26 mouse cellular contexts compared by ENCODE assay signal in the genomic region with DNA sequence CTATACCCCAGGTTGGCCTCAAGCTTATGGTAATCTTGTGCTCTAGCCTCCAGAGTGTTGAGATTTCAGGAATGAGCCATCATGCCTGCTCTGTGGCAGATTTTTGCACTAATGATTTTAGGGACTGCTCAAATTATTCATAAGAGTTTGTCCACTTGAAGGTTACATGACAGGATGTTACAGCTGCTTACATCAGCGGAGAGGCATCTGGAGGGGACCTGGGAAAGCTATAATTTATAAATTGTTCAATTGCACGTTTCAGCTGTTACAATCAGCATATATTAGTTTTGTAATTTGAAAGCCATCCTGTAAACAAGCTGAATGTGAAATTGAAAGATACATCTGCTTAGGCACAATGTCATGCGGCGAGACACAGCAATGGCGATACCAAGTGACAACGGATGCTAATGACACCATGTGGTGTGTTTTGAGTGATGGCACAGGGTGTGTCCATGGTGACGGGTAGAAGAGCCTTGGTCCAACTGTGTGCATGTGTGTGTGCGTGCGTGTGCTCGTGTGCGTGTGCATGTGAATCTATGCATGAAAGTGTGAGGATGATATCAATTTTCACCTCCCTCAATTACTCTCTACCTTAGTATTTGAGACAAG.
DNase-seq lines count a peak whose midpoint lies in the region; ATAC-seq and TF ChIP-seq lines count a peak whose summit lies in the region.
"Had no signal": no experiment of that assay in that cellular context is flagged by ENCODE, and none has a peak within 500 bp of the region (broad histone marks: within the 10 kb centered on the region; RNA-seq: fewer than 3 reads in every experiment).

No protein-coding gene starts in this region.

- H3K9me3 ChIP-seq in forebrain, embryonic 13.5 days (replicated peaks) = peaks cover 14% of the 10 kb centered on the region
- 0 out of 2 replicates have a peak, but pooled peaks cover 8% of the 10 kb centered on the region for H3K9me3 ChIP-seq in forebrain, embryonic 12.5 days
- 0 out of 2 replicates have a peak, but pooled peaks cover 8% of the 10 kb centered on the region for H3K9me3 ChIP-seq in hindbrain, embryonic 14.5 days (ENCODE audit: control insufficient read depth, low read length)
- H3K9me3 ChIP-seq in hindbrain, embryonic 13.5 days = peaks cover 11% of the 10 kb centered on the region; the same call in 1 of the 2 replicates
- H3K9me3 ChIP-seq in forebrain, postnatal 0 days (ENCODE audit: low read length) = 0 out of 2 replicates have a peak, but pooled peaks cover 6% of the 10 kb centered on the region
- H3K9me3 ChIP-seq: embryonic facial prominence, embryonic 12.5 days; embryonic facial prominence, embryonic 15.5 days; heart, embryonic 15.5 days; hindbrain, embryonic 15.5 days had no signal

- no peak overlapping the region for H3K4me2 ChIP-seq in forebrain, embryonic 13.5 days
- no peak overlapping the region for H3K4me2 ChIP-seq in forebrain, embryonic 12.5 days
- no peak overlapping the region for H3K4me2 ChIP-seq in hindbrain, embryonic 14.5 days (replicated peaks)
- H3K4me2 ChIP-seq in hindbrain, embryonic 13.5 days = no peak overlapping the region
- H3K4me2 ChIP-seq in forebrain, postnatal 0 days (ENCODE audit: low read depth) = no peak overlapping the region
- H3K4me2 ChIP-seq: embryonic facial prominence, embryonic 12.5 days; embryonic facial prominence, embryonic 15.5 days; heart, embryonic 12.5 days; heart, embryonic 15.5 days; hindbrain, embryonic 15.5 days had no signal

- no peak overlapping the region for H3K4me3 ChIP-seq in forebrain, embryonic 13.5 days
- H3K4me3 ChIP-seq in forebrain, embryonic 12.5 days (replicated peaks) = no peak overlapping the region
- no peak overlapping the region for H3K4me3 ChIP-seq in hindbrain, embryonic 14.5 days (replicated peaks; ENCODE audit: low read length)
- no peak overlapping the region for H3K4me3 ChIP-seq in hindbrain, embryonic 13.5 days
- H3K4me3 ChIP-seq in forebrain, postnatal 0 days (ENCODE audit: low read depth, low read length) = no peak overlapping the region
- no peak overlapping the region for H3K4me3 ChIP-seq in heart, adult 2 months
- H3K4me3 ChIP-seq: embryonic facial prominence, embryonic 12.5 days; embryonic facial prominence, embryonic 15.5 days; gastrocnemius, adult 2 months; heart, embryonic 12.5 days; heart, embryonic 15.5 days; hindbrain, embryonic 10.5 days; hindbrain, embryonic 15.5 days had no signal

- intact Hi-C loops in heart, adult 2 months (cut with DNase I) = no loop called here

- peak; percentile 73; the same call in 1 of the 2 replicates for ATAC-seq in forebrain, embryonic 13.5 days
- ATAC-seq in forebrain, embryonic 12.5 days (ENCODE audit: low FRiP score) = no peak
- no peak for ATAC-seq in hindbrain, embryonic 14.5 days (ENCODE audit: low FRiP score)
- no peak for ATAC-seq in hindbrain, embryonic 13.5 days (ENCODE audit: low FRiP score)
- peak; percentile 90 for ATAC-seq in forebrain, postnatal 0 days
- ATAC-seq: activated CD4-positive, CD25-positive, alpha-beta regulatory T cell, adult 4 months had no signal

- TF ChIP-seq EP300 in heart, adult 2 months (IDR thresholded peaks at IDR 0.05; ENCODE audit: insufficient read depth, low read depth, low read length) = no peak

- DNase-seq in hindbrain, embryonic 14.5 days (ENCODE audit: low spot score) = no peak
- DNase-seq in brain, embryonic 14.5 days (ENCODE audit: low read depth) = peak; percentile 51
- DNase-seq in forebrain, postnatal 0 days = peak; percentile 63
- DNase-seq in heart, adult 2 months = no peak
- DNase-seq: adrenal gland, adult 8-10 months; adrenal gland, postnatal 25 days; cerebellum, adult 11 months; cerebellum, adult 2 months; cerebellum, adult 9-11 months; cerebellum, postnatal 25 days; gastrocnemius, adult 2 months; gastrocnemius, postnatal 14 days; heart, adult 11 months; heart, postnatal 10 days; heart, postnatal 36 days; kidney, adult 11 months had no signal

- no peak overlapping the region for H3K9ac ChIP-seq in forebrain, embryonic 13.5 days
- H3K9ac ChIP-seq in forebrain, embryonic 12.5 days = no peak overlapping the region
- H3K9ac ChIP-seq in hindbrain, embryonic 14.5 days = no peak overlapping the region
- no peak overlapping the region for H3K9ac ChIP-seq in hindbrain, embryonic 13.5 days
- H3K9ac ChIP-seq in forebrain, postnatal 0 days = no peak overlapping the region
- H3K9ac ChIP-seq in heart, adult 2 months (ENCODE audit: low read depth, low read length) = no peak overlapping the region
- H3K9ac ChIP-seq: embryonic facial prominence, embryonic 12.5 days; embryonic facial prominence, embryonic 15.5 days; heart, embryonic 12.5 days; heart, embryonic 15.5 days; hindbrain, embryonic 15.5 days had no signal

- H3K27me3 ChIP-seq in forebrain, embryonic 13.5 days = no peaks in the 10 kb centered on the region
- no peaks in the 10 kb centered on the region for H3K27me3 ChIP-seq in forebrain, embryonic 12.5 days
- H3K27me3 ChIP-seq in hindbrain, embryonic 14.5 days (ENCODE audit: control insufficient read depth, insufficient read depth, low read length) = no peaks in the 10 kb centered on the region
- H3K27me3 ChIP-seq in hindbrain, embryonic 13.5 days = no peaks in the 10 kb centered on the region
- H3K27me3 ChIP-seq in forebrain, postnatal 0 days (ENCODE audit: insufficient read depth, low read length) = no peaks in the 10 kb centered on the region
- H3K27me3 ChIP-seq in heart, adult 2 months (ENCODE audit: control insufficient read depth, insufficient read depth, low read length) = no peaks in the 10 kb centered on the region
- H3K27me3 ChIP-seq: embryonic facial prominence, embryonic 12.5 days; embryonic facial prominence, embryonic 15.5 days; heart, embryonic 12.5 days; heart, embryonic 15.5 days; hindbrain, embryonic 15.5 days had no signal

- no peak overlapping the region for H3K27ac ChIP-seq in forebrain, embryonic 13.5 days
- H3K27ac ChIP-seq in forebrain, embryonic 12.5 days = no peak overlapping the region
- 0 out of 2 replicates have a peak overlapping the region, but pooled peaks have one; percentile 20 for H3K27ac ChIP-seq in hindbrain, embryonic 14.5 days
- no peak overlapping the region for H3K27ac ChIP-seq in hindbrain, embryonic 13.5 days
- 0 out of 2 replicates have a peak overlapping the region, but pooled peaks have one; percentile 21 for H3K27ac ChIP-seq in forebrain, postnatal 0 days (ENCODE audit: low read depth, low read length)
- H3K27ac ChIP-seq in heart, adult 2 months = no peak overlapping the region
- H3K27ac ChIP-seq: embryonic facial prominence, embryonic 12.5 days; embryonic facial prominence, embryonic 15.5 days; gastrocnemius, adult 2 months; heart, embryonic 15.5 days; hindbrain, embryonic 10.5 days; hindbrain, embryonic 15.5 days had no signal

- WGBS in forebrain, embryonic 13.5 days = 81% methylated on average over 11 of the region's 11 CpGs
- WGBS in forebrain, embryonic 12.5 days = 74% methylated on average over 11 of the region's 11 CpGs
- 85% methylated on average over 11 of the region's 11 CpGs for WGBS in hindbrain, embryonic 14.5 days
- 85% methylated on average over 11 of the region's 11 CpGs for WGBS in hindbrain, embryonic 13.5 days
- 57% methylated on average over 11 of the region's 11 CpGs for WGBS in forebrain, postnatal 0 days
- WGBS in heart, adult 2 months = 90% methylated on average over 11 of the region's 11 CpGs

- H3K36me3 ChIP-seq in forebrain, embryonic 13.5 days (ENCODE audit: poor library complexity, severe bottlenecking) = no peaks in the 10 kb centered on the region
- no peaks in the 10 kb centered on the region for H3K36me3 ChIP-seq in forebrain, embryonic 12.5 days (replicated peaks)
- H3K36me3 ChIP-seq in hindbrain, embryonic 14.5 days (replicated peaks; ENCODE audit: control insufficient read depth, insufficient read depth) = no peaks in the 10 kb centered on the region
- H3K36me3 ChIP-seq in hindbrain, embryonic 13.5 days = no peaks in the 10 kb centered on the region
- no peaks in the 10 kb centered on the region for H3K36me3 ChIP-seq in forebrain, postnatal 0 days (ENCODE audit: insufficient read depth)
- H3K36me3 ChIP-seq in heart, adult 2 months (ENCODE audit: control insufficient read depth, insufficient read depth, low read length) = no peaks in the 10 kb centered on the region
- H3K36me3 ChIP-seq: embryonic facial prominence, embryonic 12.5 days; embryonic facial prominence, embryonic 15.5 days; heart, embryonic 12.5 days; heart, embryonic 15.5 days; hindbrain, embryonic 10.5 days; hindbrain, embryonic 15.5 days had no signal

- no peaks in the 10 kb centered on the region for H3K79me2 ChIP-seq in heart, adult 2 months (replicated peaks; ENCODE audit: control insufficient read depth, insufficient read depth, low read length)

- no peak for TF ChIP-seq POLR2A in brain, embryonic 14.5 days (IDR thresholded peaks at IDR 0.05; ENCODE audit: borderline replicate concordance, extremely low read depth, insufficient read depth, insufficient read length, poor library complexity, severe bottlenecking)
- no peak for TF ChIP-seq POLR2A in heart, adult 2 months (IDR thresholded peaks at IDR 0.05; ENCODE audit: insufficient read depth, low read depth, low read length)

- TF ChIP-seq CTCF in brain, embryonic 14.5 days (IDR thresholded peaks at IDR 0.05; ENCODE audit: borderline replicate concordance, extremely low read depth, insufficient read depth, insufficient read length) = no peak
- no peak for TF ChIP-seq CTCF in forebrain, postnatal 0 days (IDR thresholded peaks at IDR 0.05; ENCODE audit: low read depth)
- no peak for TF ChIP-seq CTCF in heart, adult 2 months (IDR thresholded peaks at IDR 0.05)

- no peaks in the 10 kb centered on the region for H3K4me1 ChIP-seq in forebrain, embryonic 13.5 days
- no peaks in the 10 kb centered on the region for H3K4me1 ChIP-seq in forebrain, embryonic 12.5 days
- H3K4me1 ChIP-seq in hindbrain, embryonic 14.5 days (replicated peaks; ENCODE audit: control insufficient read depth, insufficient read depth, low read length) = no peaks in the 10 kb centered on the region
- H3K4me1 ChIP-seq in hindbrain, embryonic 13.5 days (replicated peaks) = no peaks in the 10 kb centered on the region
- no peaks in the 10 kb centered on the region for H3K4me1 ChIP-seq in forebrain, postnatal 0 days (ENCODE audit: insufficient read depth)
- H3K4me1 ChIP-seq in heart, adult 2 months (ENCODE audit: control insufficient read depth, insufficient read depth, low read length) = no peaks in the 10 kb centered on the region
- H3K4me1 ChIP-seq: embryonic facial prominence, embryonic 12.5 days; embryonic facial prominence, embryonic 15.5 days; heart, embryonic 12.5 days; heart, embryonic 15.5 days; hindbrain, embryonic 15.5 days had no signal

Comparison
In these comparisons a context has a peak if more than half of its experiments do, and no peak if none do; other contexts are left out.
1. ATAC-seq: peak in forebrain, embryonic 13.5 days (single experiment) and forebrain, postnatal 0 days (single experiment); none in forebrain, embryonic 12.5 days (single experiment), hindbrain, embryonic 14.5 days (single experiment) and hindbrain, embryonic 13.5 days (single experiment).
2. H3K27ac ChIP-seq: peak in hindbrain, embryonic 14.5 days (single experiment) and forebrain, postnatal 0 days (single experiment); none in forebrain, embryonic 13.5 days (single experiment), forebrain, embryonic 12.5 days (single experiment), hindbrain, embryonic 13.5 days (single experiment) and heart, adult 2 months (single experiment).
3. DNase-seq: peak in brain, embryonic 14.5 days (single experiment) and forebrain, postnatal 0 days (single experiment); none in hindbrain, embryonic 14.5 days (single experiment) and heart, adult 2 months (0 of 2).